Mouse (Mus musculus): ENCODE data around the gene Anp32b. TPM values are rescaled to one million over a fixed set of nuclear protein-coding genes. Genes with fewer than 3 reads are reported as not detected.

The Anp32b gene
- polyA plus RNA-seq, 1 experiment: 12.7 TPM

DNA sequence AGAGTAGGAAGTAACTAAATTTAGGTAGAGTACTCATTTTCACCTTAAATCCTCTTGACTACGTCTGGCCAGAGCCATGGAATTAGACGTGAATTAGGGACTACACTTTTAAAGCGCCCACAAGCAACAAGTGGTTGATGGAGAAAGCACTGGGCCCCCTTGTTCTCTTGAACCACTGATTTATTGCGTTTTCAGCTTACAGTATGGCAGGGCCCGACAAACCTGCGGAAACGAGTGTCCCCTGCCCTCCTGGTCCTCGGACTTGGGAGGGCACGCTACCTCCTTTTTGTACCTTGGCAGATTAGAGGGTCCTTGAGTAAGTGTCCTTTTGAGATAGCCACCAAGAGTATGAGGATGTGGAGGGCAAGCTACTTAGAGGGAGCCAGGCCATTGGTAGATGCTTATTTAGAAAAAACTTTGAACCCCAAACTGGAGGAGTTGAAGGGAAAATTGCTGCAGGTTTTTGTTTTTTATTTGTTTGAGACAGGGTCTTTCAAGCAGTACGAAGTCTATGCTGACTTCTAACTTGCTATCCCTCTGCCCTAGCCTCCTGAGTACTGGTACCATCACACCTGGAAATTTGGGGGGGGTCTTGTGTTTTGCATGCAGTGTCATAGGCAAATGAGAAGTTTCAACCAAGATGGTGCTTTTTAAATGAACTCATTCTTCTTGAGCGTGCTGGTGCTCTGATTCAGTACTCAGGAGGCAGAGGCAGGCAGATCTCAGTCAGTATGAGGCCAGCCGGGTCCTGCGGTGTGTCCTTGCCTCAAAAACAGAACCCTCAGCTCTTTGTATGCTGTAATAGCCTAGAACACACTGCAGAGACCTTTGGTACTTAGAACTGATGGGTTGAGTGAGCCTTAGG lies 2.4 kb downstream of the Anp32b start:
- WGBS: 56% methylated on average over 13 of the region's 13 CpGs
- peaks cover 7% of the 10 kb centered on the region; the same call in 1 of the 2 replicates for H3K4me1 ChIP-seq (ENCODE audit: control insufficient read depth, insufficient read depth, low read length)
- H3K36me3 ChIP-seq (ENCODE audit: control insufficient read depth, insufficient read depth, low read length): no peaks in the 10 kb centered on the region
- TF ChIP-seq CTCF (conservative IDR thresholded peaks at IDR 0.05; ENCODE audit: insufficient read depth, insufficient read length, low read depth, low read length): no peak
- TF ChIP-seq POLR2A (IDR thresholded peaks at IDR 0.05; ENCODE audit: low read depth, low read length): no peak
- DNase-seq: peak; percentile 12
- no peak overlapping the region for H3K4me3 ChIP-seq (ENCODE audit: insufficient read depth, low read depth, low read length)
- no peaks in the 10 kb centered on the region for H3K27me3 ChIP-seq (replicated peaks; ENCODE audit: control insufficient read depth, insufficient read depth, low read length)
- H3K27ac ChIP-seq (ENCODE audit: insufficient read depth, low read depth, low read length): no peak overlapping the region

GRCm38 (mm10) chr4:46454097-46454864 lies 3.6 kb downstream of the Anp32b start:
- peaks cover 7% of the 10 kb centered on the region; the same call in 1 of the 2 replicates for H3K4me1 ChIP-seq (ENCODE audit: control insufficient read depth, insufficient read depth, low read length)

DNA sequence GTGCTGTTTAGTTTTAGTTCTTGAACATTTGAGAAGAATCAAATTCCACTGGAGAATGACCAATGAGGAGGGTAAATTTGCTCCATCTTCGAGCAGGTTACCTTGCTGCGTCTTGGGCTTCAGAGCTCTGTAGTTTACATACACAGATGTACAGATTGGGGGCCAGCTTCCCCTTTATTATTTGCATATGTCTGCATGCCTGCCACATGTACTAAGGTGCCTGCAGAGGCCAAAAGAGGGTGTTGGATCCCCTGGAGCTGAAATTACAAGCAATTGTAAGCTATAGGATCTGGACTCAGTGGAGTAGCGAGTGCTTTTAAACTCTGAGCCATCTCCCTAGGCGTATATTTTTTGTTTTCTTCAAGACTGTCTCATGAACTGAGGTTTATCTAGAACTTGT lies 6.1 kb downstream of the Anp32b start:
- H3K4me1 ChIP-seq (ENCODE audit: control insufficient read depth, insufficient read depth, low read length): peaks cover 7% of the 10 kb centered on the region; the same call in 1 of the 2 replicates
- WGBS: 86% methylated on average over 4 of the region's 4 CpGs
- no peaks in the 10 kb centered on the region for H3K27me3 ChIP-seq (replicated peaks; ENCODE audit: control insufficient read depth, insufficient read depth, low read length)
- H3K27ac ChIP-seq (ENCODE audit: insufficient read depth, low read depth, low read length): no peak overlapping the region
- no peak overlapping the region for H3K4me3 ChIP-seq (ENCODE audit: insufficient read depth, low read depth, low read length)
- TF ChIP-seq POLR2A (IDR thresholded peaks at IDR 0.05; ENCODE audit: low read depth, low read length) (no peak), CTCF (conservative IDR thresholded peaks at IDR 0.05; ENCODE audit: insufficient read depth, insufficient read length, low read depth, low read length) (no peak)
- no peak for DNase-seq
- H3K36me3 ChIP-seq (ENCODE audit: control insufficient read depth, insufficient read depth, low read length): no peaks in the 10 kb centered on the region; the same call in 1 of the 2 replicates

More at GRCm38 (mm10) chr4:46454097-46454864, 3.6 kb downstream of the Anp32b start:
- DNase-seq: no peak
- no peak for TF ChIP-seq POLR2A (IDR thresholded peaks at IDR 0.05; ENCODE audit: low read depth, low read length)
- no peak for TF ChIP-seq CTCF (conservative IDR thresholded peaks at IDR 0.05; ENCODE audit: insufficient read depth, insufficient read length, low read depth, low read length)
- 73% methylated on average over 5 of the region's 5 CpGs for WGBS
- no peak overlapping the region for H3K4me3 ChIP-seq (ENCODE audit: insufficient read depth, low read depth, low read length)
- no peaks in the 10 kb centered on the region for H3K36me3 ChIP-seq (ENCODE audit: control insufficient read depth, insufficient read depth, low read length)
- H3K27ac ChIP-seq (ENCODE audit: insufficient read depth, low read depth, low read length): no peak overlapping the region
- no peaks in the 10 kb centered on the region for H3K27me3 ChIP-seq (replicated peaks; ENCODE audit: control insufficient read depth, insufficient read depth, low read length)

DNA sequence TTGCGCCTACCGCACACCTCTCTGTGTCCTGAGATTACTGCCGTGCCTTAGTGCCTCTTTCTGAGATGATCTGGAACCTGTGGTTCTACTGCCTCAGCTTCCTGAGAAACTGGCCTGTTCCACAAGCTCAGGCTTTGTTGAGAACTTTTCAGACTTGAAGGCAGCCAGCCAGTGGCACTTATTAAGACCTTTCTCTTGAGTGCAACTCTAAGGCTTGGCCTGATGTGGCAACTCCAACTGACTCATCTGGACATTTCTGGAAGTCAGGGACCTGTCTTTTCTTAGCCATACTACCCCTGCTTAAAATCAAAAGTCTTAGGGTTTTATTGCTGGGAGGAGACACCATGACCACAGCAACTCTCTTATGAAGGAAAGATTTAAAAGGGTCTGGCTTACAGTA lies 6.5 kb downstream of the Anp32b start:
- WGBS: 92% methylated on average over 3 of the region's 3 CpGs
- no peak overlapping the region for H3K4me3 ChIP-seq (ENCODE audit: insufficient read depth, low read depth, low read length)
- no peak for DNase-seq
- H3K27ac ChIP-seq (ENCODE audit: insufficient read depth, low read depth, low read length): no peak overlapping the region
- H3K27me3 ChIP-seq (replicated peaks; ENCODE audit: control insufficient read depth, insufficient read depth, low read length): no peaks in the 10 kb centered on the region
- no peak for TF ChIP-seq POLR2A (IDR thresholded peaks at IDR 0.05; ENCODE audit: low read depth, low read length)
- H3K4me1 ChIP-seq (ENCODE audit: control insufficient read depth, insufficient read depth, low read length): peaks cover 7% of the 10 kb centered on the region; the same call in 1 of the 2 replicates
- H3K36me3 ChIP-seq (ENCODE audit: control insufficient read depth, insufficient read depth, low read length): no peaks in the 10 kb centered on the region; the same call in 1 of the 2 replicates

DNA sequence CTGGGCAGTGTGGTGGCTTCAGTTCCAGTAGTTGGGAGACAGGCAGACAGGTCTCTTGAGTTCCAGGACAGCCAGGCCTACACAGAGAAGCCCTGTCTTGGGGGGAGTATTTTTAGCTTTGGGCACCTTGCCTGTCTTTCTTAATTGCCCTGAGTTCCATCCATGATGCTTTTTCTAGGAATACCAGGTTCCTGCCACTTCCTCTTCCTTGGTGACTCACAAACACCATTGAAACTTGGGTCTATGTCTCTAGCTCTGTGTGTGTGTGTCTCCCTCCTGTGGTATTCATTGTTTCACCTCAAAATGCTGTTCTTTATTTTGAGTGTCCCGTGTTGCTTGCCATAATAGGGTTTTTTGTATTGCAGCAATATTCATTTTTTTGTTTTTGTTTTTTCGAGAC lies 7.7 kb downstream of the Anp32b start:
- 89% methylated on average over 2 of the region's 2 CpGs for WGBS
- H3K27me3 ChIP-seq (replicated peaks; ENCODE audit: control insufficient read depth, insufficient read depth, low read length): no peaks in the 10 kb centered on the region
- TF ChIP-seq CTCF (conservative IDR thresholded peaks at IDR 0.05; ENCODE audit: insufficient read depth, insufficient read length, low read depth, low read length) (no peak), POLR2A (IDR thresholded peaks at IDR 0.05; ENCODE audit: low read depth, low read length) (no peak)

DNA sequence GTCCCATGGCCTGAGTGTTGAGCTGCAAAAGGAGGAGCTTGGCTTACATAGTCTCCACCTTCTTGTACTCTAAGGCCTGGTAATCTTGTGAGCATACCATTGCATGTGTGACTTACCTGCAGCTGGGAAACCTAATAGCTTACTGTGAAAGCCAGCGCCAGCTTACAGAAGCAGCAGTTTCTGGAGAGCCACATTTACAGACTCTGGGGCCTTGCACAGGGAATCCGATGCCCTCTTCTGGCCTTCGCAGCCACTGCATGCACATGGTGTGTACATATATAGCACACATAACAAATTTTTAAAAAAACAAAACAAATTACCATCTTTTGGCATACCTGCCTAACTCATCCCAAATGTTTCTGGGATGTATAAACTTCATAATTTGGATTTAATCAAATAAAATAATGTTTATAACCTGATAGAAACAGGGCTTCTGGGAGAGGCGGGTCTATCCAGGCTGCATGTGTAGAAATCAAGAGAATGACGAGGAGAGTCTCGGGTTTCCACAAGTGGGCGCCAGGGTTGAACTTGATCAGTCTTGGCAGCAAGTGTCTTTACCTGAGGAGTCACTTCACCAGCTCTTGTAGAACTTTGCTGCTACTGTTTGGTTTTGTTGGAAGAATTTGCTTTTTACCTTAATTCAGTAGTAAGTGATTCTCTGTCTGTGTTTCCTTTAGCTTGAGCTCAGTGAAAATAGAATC lies 12.6 kb downstream of the Anp32b start:
- Histone ChIP-seq H3K4me3 (ENCODE audit: insufficient read depth, low read depth, low read length) (no peak overlapping the region), H3K27ac (ENCODE audit: insufficient read depth, low read depth, low read length) (no peak overlapping the region), H3K4me1 (ENCODE audit: control insufficient read depth, insufficient read depth, low read length) (no peaks in the 10 kb centered on the region), H3K27me3 (replicated peaks; ENCODE audit: control insufficient read depth, insufficient read depth, low read length) (no peaks in the 10 kb centered on the region), H3K36me3 (ENCODE audit: control insufficient read depth, insufficient read depth, low read length) (peaks cover 6% of the 10 kb centered on the region)
- 83% methylated on average over 7 of the region's 7 CpGs for WGBS
- TF ChIP-seq CTCF (conservative IDR thresholded peaks at IDR 0.05; ENCODE audit: insufficient read depth, insufficient read length, low read depth, low read length): peak; percentile 58
- no peak for TF ChIP-seq POLR2A (IDR thresholded peaks at IDR 0.05; ENCODE audit: low read depth, low read length)
- DNase-seq: peak; percentile 36

More for the DNA sequence above, 7.7 kb downstream of the Anp32b start:
- no peak for DNase-seq
- H3K27ac ChIP-seq (ENCODE audit: insufficient read depth, low read depth, low read length): no peak overlapping the region
- no peaks in the 10 kb centered on the region; the same call in 1 of the 2 replicates for H3K36me3 ChIP-seq (ENCODE audit: control insufficient read depth, insufficient read depth, low read length)
- H3K4me3 ChIP-seq (ENCODE audit: insufficient read depth, low read depth, low read length): no peak overlapping the region
- peaks cover 1% of the 10 kb centered on the region; the same call in 1 of the 2 replicates for H3K4me1 ChIP-seq (ENCODE audit: control insufficient read depth, insufficient read depth, low read length)

Data from kidney, adult 2 months (tissue).